Mouse (Mus musculus) kidney, adult 2 months (tissue): Measurements from ENCODE around the gene Slc17a9. TPM values are rescaled to one million over a fixed set of nuclear protein-coding genes. Genes with fewer than 3 reads are reported as not detected.

Source experiments
- DNase-seq: peaks from one replicate; pipeline ENCODE4 v3.0.0; 2021
- H3K27ac ChIP-seq: fragments of 200-500 bp; 2 replicates; pipeline ENCODE4 v1.5.1; 2012; ENCODE audit warnings: low read depth, low read length, control low read depth, inconsistent platforms; ENCODE audit not compliant: insufficient read depth
- H3K27me3 ChIP-seq: fragments of 200-500 bp; replicated peaks from 2 replicates; pipeline ENCODE4 v1.6.1; 2012; ENCODE audit warnings: mild to moderate bottlenecking, moderate library complexity, low read length, inconsistent platforms; ENCODE audit not compliant: control insufficient read depth, insufficient read depth
- H3K36me3 ChIP-seq: fragments of 200-500 bp; 2 replicates; pipeline ENCODE4 v1.6.1; 2012; ENCODE audit warnings: mild to moderate bottlenecking, moderate library complexity, low read length, inconsistent platforms; ENCODE audit not compliant: control insufficient read depth, insufficient read depth
- H3K4me1 ChIP-seq: fragments of 200-500 bp; 2 replicates; pipeline ENCODE4 v1.6.1; 2011; ENCODE audit warnings: low read length; ENCODE audit not compliant: control insufficient read depth, insufficient read depth
- H3K4me3 ChIP-seq: fragments of 200-500 bp; 2 replicates; pipeline ENCODE4 v1.5.1; 2011; ENCODE audit warnings: mild to moderate bottlenecking, low read depth, low read length, control low read depth; ENCODE audit not compliant: insufficient read depth
- CTCF ChIP-seq: fragments of 200-500 bp; conservative IDR thresholded peaks from 2 replicates; pipeline ENCODE4 v1.5.1; 2011; ENCODE audit warnings: low read depth, mild to moderate bottlenecking, control low read depth, low read length, moderate library complexity, mixed read lengths; ENCODE audit not compliant: insufficient read depth, insufficient read length
- POLR2A ChIP-seq: fragments of 200-500 bp; IDR thresholded peaks from one replicate; pipeline ENCODE4 v1.6.1; 2011; ENCODE audit warnings: low read depth, low read length, control low read depth
- WGBS: fragments of 180-500 bp; shearing (Covaris S2); methylation state at CpG from one replicate; pipeline ENCODE4 v1.1.7; 2018; 5-methylcytosine and 5-hydroxymethylcytosine counted together
- polyA plus RNA-seq: library from polyadenylated mRNA; depleted of rRNA; stranded (reverse); fragments of >200 nt; gene quantifications from 2 replicates; pipeline ENCODE4 v1.2.3, GENCODE M21; 2012

The Slc17a9 gene
- polyA plus RNA-seq, 1 experiment = 3.0 TPM

GRCm38 (mm10) chr2:180776793-180777192 lies 51.7 kb downstream of the Slc17a9 start, which contains the start of gene Bhlhe23:
TSS of gene Bhlhe23 (minus strand) at chr2:180776900.
- Histone ChIP-seq H3K36me3 (no peaks in the 10 kb centered on the region), H3K27ac (no peak within 1 kb of the TSS), H3K27me3 (no peaks in the 10 kb centered on the region), H3K4me3 (no peak within 1 kb of the TSS), H3K4me1 (no peaks in the 10 kb centered on the region)
- 3% methylated on average over 28 of the region's 28 CpGs for WGBS
- TF ChIP-seq CTCF = no peak
- TF ChIP-seq POLR2A = no peak
- no peak for DNase-seq

- TF ChIP-seq POLR2A (no peak), CTCF (peak; percentile 98)
- H3K4me1 ChIP-seq = no peaks in the 10 kb centered on the region
- no peaks in the 10 kb centered on the region for H3K27me3 ChIP-seq
- no peaks in the 10 kb centered on the region for H3K36me3 ChIP-seq
- 21% methylated on average over 12 of the region's 12 CpGs for WGBS
- H3K27ac ChIP-seq = no peak overlapping the region
- H3K4me3 ChIP-seq = no peak overlapping the region
- peak; percentile 56 for DNase-seq
Measured at GRCm38 (mm10) chr2:180779226-180780104, 54.4 kb downstream of the Slc17a9 start.

- no peak for DNase-seq
- TF ChIP-seq POLR2A (no peak), CTCF (no peak)
- WGBS = 10% methylated on average over 2 of the region's 2 CpGs
- Histone ChIP-seq H3K27ac (no peak overlapping the region), H3K36me3 (no peaks in the 10 kb centered on the region), H3K4me1 (no peaks in the 10 kb centered on the region), H3K4me3 (no peak overlapping the region), H3K27me3 (no peaks in the 10 kb centered on the region)
Measured at GRCm38 (mm10) chr2:180780282-180780681, 55.2 kb downstream of the Slc17a9 start.

DNA sequence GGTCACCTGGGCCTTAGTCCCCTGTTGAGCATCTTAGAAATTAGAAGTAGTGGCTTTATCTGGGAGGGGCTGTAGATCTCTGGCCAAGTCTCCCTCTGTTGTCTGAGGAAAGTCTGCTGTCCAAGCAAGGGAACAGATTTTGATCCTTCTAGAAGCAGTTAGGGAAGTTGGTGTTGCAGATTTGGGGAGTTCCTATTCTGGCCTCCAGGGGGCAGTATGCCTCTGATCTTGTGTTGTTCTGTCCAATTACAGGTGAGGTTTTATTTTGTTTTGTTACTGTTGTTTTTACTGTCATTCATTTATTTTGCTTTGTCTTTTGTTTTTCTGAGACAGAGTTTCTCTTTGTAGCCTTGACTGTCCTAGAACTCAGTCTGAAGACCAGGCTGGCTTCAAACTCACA lies 61.7 kb downstream of the Slc17a9 start:
- Histone ChIP-seq H3K27me3 (no peaks in the 10 kb centered on the region), H3K36me3 (no peaks in the 10 kb centered on the region), H3K27ac (no peak overlapping the region), H3K4me1 (0 out of 2 replicates have a peak, but pooled peaks cover 3% of the 10 kb centered on the region), H3K4me3 (no peak overlapping the region)
- peak; percentile 49 for TF ChIP-seq CTCF
- no peak for TF ChIP-seq POLR2A
- DNase-seq = peak; percentile 36

DNA sequence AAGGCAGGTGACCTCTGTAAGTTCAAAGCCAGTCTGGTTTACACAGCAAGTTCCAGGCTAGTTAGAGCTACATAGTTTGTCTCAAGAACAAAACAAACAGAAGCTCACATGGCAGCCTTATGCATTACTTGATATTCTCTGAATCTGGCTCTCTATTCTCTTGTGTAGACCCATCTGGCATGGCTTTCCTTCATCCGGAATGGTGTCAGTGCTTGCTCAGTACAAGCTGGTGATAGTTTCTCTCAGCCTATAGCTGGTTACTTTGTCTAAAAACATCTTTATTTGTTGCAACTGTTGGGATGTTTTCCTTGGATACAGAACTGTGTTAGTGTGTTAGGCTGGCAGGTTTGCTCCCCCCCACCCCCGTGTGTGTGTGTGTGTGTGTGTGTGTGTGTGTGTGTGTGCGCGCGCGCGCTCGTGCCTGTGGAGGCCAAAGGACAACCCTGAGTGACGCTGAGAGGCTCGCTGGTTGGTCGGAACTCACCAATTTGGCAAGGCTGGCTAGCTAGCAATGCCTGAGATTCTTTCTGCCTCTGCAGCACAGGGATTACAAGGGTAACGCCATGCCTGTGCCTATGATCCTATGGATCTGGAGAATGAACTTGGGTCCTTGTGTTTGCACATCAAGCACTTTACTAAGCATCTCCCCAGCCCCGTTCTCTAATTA lies 62.6 kb downstream of the Slc17a9 start:
- no peaks in the 10 kb centered on the region for H3K36me3 ChIP-seq
- H3K4me1 ChIP-seq = 0 out of 2 replicates have a peak, but pooled peaks cover 3% of the 10 kb centered on the region
- H3K27ac ChIP-seq = no peak overlapping the region
- TF ChIP-seq CTCF (no peak), POLR2A (no peak)
- H3K27me3 ChIP-seq = no peaks in the 10 kb centered on the region
- no peak overlapping the region for H3K4me3 ChIP-seq
- 72% methylated on average over 13 of the region's 13 CpGs for WGBS
- no peak for DNase-seq

DNA sequence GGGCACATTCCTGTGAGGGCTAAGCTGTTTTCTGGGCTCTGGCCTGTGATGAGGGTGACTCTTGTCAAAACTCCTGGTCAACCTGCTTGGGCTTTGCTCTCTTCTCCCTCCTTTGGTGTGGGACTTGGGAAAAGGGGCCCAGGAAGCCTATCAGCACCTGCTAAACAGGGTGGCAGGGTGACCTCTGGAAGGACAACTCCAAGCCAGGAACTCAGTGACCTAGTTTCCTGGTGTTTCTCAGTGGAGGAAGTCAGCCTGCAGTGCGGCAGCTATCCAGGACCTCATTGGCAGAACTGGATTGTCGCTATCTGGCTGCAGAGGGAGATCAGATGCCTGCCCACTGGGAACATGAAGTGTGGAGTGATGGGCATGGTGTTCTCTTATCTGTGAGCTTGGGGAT lies 63.3 kb downstream of the Slc17a9 start:
- TF ChIP-seq POLR2A (no peak), CTCF (no peak)
- DNase-seq = peak; percentile 24
- 0 out of 2 replicates have a peak, but pooled peaks cover 3% of the 10 kb centered on the region for H3K4me1 ChIP-seq
- no peak overlapping the region for H3K27ac ChIP-seq
- 19% methylated on average over 2 of the region's 2 CpGs for WGBS
- H3K36me3 ChIP-seq = no peaks in the 10 kb centered on the region
- no peak overlapping the region for H3K4me3 ChIP-seq
- no peaks in the 10 kb centered on the region for H3K27me3 ChIP-seq

GRCm38 (mm10) chr2:180788843-180789242 lies 63.8 kb downstream of the Slc17a9 start:
- peak; percentile 12 for DNase-seq
- 15% methylated on average over 7 of the region's 7 CpGs for WGBS
- no peak overlapping the region for H3K4me3 ChIP-seq
- TF ChIP-seq POLR2A (no peak), CTCF (no peak)
- no peaks in the 10 kb centered on the region for H3K27me3 ChIP-seq
- no peak overlapping the region for H3K27ac ChIP-seq
- H3K4me1 ChIP-seq = 0 out of 2 replicates have a peak, but pooled peaks cover 3% of the 10 kb centered on the region
- no peaks in the 10 kb centered on the region for H3K36me3 ChIP-seq
